Mouse (Mus musculus) lung, embryonic 15.5 days (tissue): Measurements from ENCODE around the gene Kcnc2. TPM values are rescaled to one million over a fixed set of nuclear protein-coding genes. Genes with fewer than 3 reads are reported as not detected.

Source experiments
- ATAC-seq: fragments of 200-750 bp; cut with Nextera tagmentation; 2 replicates; pipeline ENCODE4 v1.8.0; 2017; ENCODE audit warnings: moderate number of reproducible peaks, borderline replicate concordance; ENCODE audit not compliant: low FRiP score, low TSS enrichment; ENCODE audit errors: extremely low read depth
- H3K27ac ChIP-seq: fragments of 300-500 bp; sonication (generic); 2 replicates; pipeline ENCODE4 v1.5.1; 2015; ENCODE audit warnings: moderate library complexity, mild to moderate bottlenecking, inconsistent platforms
- H3K27me3 ChIP-seq: fragments of 300-500 bp; sonication (generic); 2 replicates; pipeline ENCODE4 v1.6.1; 2015; ENCODE audit warnings: inconsistent platforms
- H3K36me3 ChIP-seq: fragments of 300-500 bp; sonication (generic); 2 replicates; pipeline ENCODE4 v1.6.1; 2015; ENCODE audit warnings: inconsistent platforms
- H3K4me1 ChIP-seq: fragments of 300-500 bp; sonication (generic); 2 replicates; pipeline ENCODE4 v1.6.1; 2015; ENCODE audit warnings: inconsistent platforms
- H3K4me2 ChIP-seq: fragments of 300-500 bp; sonication (generic); 2 replicates; pipeline ENCODE4 v1.6.1; 2015; ENCODE audit warnings: inconsistent platforms, mild to moderate bottlenecking, moderate library complexity
- H3K4me3 ChIP-seq: fragments of 300-500 bp; sonication (generic); 2 replicates; pipeline ENCODE4 v1.5.1; 2015; ENCODE audit warnings: mild to moderate bottlenecking, inconsistent platforms
- H3K9ac ChIP-seq: fragments of 300-500 bp; sonication (generic); 2 replicates; pipeline ENCODE4 v1.6.1; 2015; ENCODE audit warnings: inconsistent platforms
- H3K9me3 ChIP-seq: fragments of 300-500 bp; sonication (generic); 2 replicates; pipeline ENCODE4 v1.6.1; 2016; ENCODE audit warnings: inconsistent platforms
- WGBS: fragments of 180-500 bp; shearing (Covaris S2); methylation state at CpG from one replicate; pipeline ENCODE4 v1.1.7; 2015; 5-methylcytosine and 5-hydroxymethylcytosine counted together
- polyA plus RNA-seq: library from polyadenylated mRNA; unstranded; fragments of >200 nt; fragmentation: Nextera tagmentation; extraction: Ambion mirVana; gene quantifications from 2 replicates; pipeline ENCODE4 v1.2.1, GENCODE M21; 2015

Gene Kcnc2
- polyA plus RNA-seq, 1 experiment from 2014 or later, result 0.55 TPM

- Histone ChIP-seq H3K9me3 (no peaks in the 10 kb centered on the region), H3K4me2 (no peak overlapping the region), H3K4me3 (no peak overlapping the region), H3K4me1 (no peaks in the 10 kb centered on the region), H3K27ac (no peak overlapping the region), H3K36me3 (no peaks in the 10 kb centered on the region), H3K27me3 (no peaks in the 10 kb centered on the region), H3K9ac (no peak overlapping the region)
- ATAC-seq, result no peak
- 78% methylated on average over 9 of the region's 9 CpGs for WGBS
These were observed 129.9 kb downstream of the Kcnc2 start for GRCm38 (mm10) chr10:112400591-112401404.

DNA sequence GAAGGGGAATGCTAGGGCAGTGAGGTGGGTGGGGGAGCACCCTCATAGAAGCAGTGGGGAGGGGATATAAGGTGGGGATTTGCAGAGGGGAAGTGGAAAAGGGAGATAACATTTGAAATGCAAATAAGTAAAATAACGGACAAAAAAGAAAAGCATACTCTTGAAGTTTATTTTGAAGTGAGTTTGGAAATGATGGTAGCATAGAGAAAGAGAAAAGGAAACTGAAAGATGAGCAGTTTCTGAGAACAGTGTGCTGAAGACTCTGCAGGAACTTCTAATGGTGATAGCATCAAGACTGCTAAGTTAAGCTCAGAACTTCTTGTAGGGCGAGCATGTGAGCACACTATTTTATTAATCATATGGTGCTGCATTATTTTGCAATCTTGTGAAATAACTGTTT, 138.6 kb downstream of the Kcnc2 start:
- 45% methylated on average over 2 of the region's 2 CpGs for WGBS
- H3K27ac ChIP-seq, result no peak overlapping the region
- H3K4me1 ChIP-seq, result no peaks in the 10 kb centered on the region
- no peaks in the 10 kb centered on the region for H3K27me3 ChIP-seq
- H3K9ac ChIP-seq, result no peak overlapping the region
- no peaks in the 10 kb centered on the region for H3K36me3 ChIP-seq
- ATAC-seq, result no peak
- H3K4me3 ChIP-seq, result no peak overlapping the region
- no peaks in the 10 kb centered on the region for H3K9me3 ChIP-seq
- no peak overlapping the region for H3K4me2 ChIP-seq

DNA sequence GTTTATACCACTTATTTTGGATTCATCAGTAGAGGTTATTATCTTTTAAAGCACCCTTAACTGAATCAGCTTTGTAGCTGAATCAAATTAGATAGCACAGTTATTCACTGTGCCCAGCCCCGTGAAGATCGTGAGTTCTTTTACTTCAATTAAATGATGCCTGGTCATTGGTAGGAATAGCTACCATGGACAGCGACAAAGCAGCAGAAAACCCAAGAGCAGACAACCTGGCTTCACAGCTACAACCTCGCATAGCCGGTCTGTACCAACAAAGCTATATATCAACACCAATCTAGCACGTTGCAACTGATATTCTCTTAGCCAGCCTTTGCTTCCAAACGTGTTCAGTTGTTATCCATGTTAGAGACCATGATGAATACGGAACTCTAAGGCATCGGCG, 152.4 kb downstream of the Kcnc2 start:
- WGBS, result 51% methylated on average over 10 of the region's 10 CpGs
- no peak for ATAC-seq
- no peaks in the 10 kb centered on the region for H3K9me3 ChIP-seq

DNA sequence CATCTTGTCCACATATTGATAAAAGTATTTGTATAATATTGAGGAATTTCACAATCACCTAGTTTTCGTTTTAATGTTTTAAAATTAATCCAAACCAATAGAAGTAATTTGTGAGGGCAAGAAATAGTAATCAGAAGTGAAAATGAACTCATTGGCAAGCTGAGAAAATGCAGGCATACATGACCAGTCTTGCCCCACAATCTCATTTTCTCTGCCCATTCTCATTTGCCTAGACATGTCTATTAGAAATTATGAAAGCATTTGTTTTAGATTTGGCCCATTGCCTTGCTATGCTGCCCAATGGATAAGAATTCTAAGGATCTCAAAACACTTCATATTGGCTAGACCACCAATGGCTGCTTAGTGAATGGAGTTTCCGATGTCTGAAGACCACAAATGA, 166.0 kb downstream of the Kcnc2 start:
- Histone ChIP-seq H3K36me3 (no peaks in the 10 kb centered on the region), H3K9me3 (no peaks in the 10 kb centered on the region), H3K4me3 (no peak overlapping the region), H3K4me2 (no peak overlapping the region), H3K9ac (no peak overlapping the region), H3K4me1 (no peaks in the 10 kb centered on the region), H3K27me3 (no peaks in the 10 kb centered on the region), H3K27ac (no peak overlapping the region)
- 65% methylated on average over 2 of the region's 2 CpGs for WGBS
- no peak for ATAC-seq

More for the DNA sequence above, 152.4 kb downstream of the Kcnc2 start:
- Histone ChIP-seq H3K4me3 (no peak overlapping the region), H3K27ac (no peak overlapping the region), H3K27me3 (no peaks in the 10 kb centered on the region), H3K36me3 (no peaks in the 10 kb centered on the region), H3K9ac (no peak overlapping the region), H3K4me2 (no peak overlapping the region), H3K4me1 (no peaks in the 10 kb centered on the region)

GRCm38 (mm10) chr10:112444640-112445039, 173.7 kb downstream of the Kcnc2 start:
- no peaks in the 10 kb centered on the region for H3K36me3 ChIP-seq
- H3K4me2 ChIP-seq, result no peak overlapping the region
- H3K9me3 ChIP-seq, result no peaks in the 10 kb centered on the region
- no peak overlapping the region for H3K9ac ChIP-seq
- ATAC-seq, result no peak
- no peak overlapping the region for H3K27ac ChIP-seq
- no peaks in the 10 kb centered on the region for H3K4me1 ChIP-seq
- H3K4me3 ChIP-seq, result no peak overlapping the region
- 46% methylated on average over 4 of the region's 4 CpGs for WGBS
- H3K27me3 ChIP-seq, result no peaks in the 10 kb centered on the region

DNA sequence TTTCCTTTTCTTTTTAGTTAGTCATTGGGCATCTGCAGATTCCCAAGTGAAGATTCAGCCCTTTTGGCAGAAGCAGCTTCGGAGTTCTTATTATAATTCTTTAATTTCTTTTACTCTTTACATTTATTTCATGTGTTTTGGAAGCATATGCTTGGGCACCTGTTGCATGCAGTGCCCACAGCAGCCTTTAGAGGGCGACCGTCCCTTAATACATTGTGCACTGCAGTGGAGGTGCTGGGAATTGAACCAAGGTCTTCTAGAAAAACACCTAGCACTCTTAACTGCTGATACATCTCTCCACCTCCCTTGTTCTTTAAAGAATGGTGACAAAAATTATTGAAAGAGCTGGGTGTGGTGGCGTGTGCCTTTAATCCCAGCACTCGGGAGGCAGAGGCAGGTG, 180.0 kb downstream of the Kcnc2 start:
- Histone ChIP-seq H3K27ac (no peak overlapping the region), H3K27me3 (no peaks in the 10 kb centered on the region), H3K9ac (no peak overlapping the region), H3K9me3 (no peaks in the 10 kb centered on the region), H3K4me1 (no peaks in the 10 kb centered on the region), H3K4me2 (no peak overlapping the region), H3K4me3 (no peak overlapping the region), H3K36me3 (no peaks in the 10 kb centered on the region)
- ATAC-seq, result no peak
- WGBS, result 78% methylated on average over 5 of the region's 5 CpGs

GRCm38 (mm10) chr10:112468689-112469384, 197.9 kb downstream of the Kcnc2 start:
- Histone ChIP-seq H3K4me2 (no peak overlapping the region), H3K36me3 (no peaks in the 10 kb centered on the region), H3K9me3 (no peaks in the 10 kb centered on the region), H3K9ac (no peak overlapping the region), H3K27ac (no peak overlapping the region), H3K27me3 (no peaks in the 10 kb centered on the region), H3K4me3 (no peak overlapping the region), H3K4me1 (no peaks in the 10 kb centered on the region)
- ATAC-seq, result no peak
- WGBS, result 77% methylated on average over 6 of the region's 6 CpGs

DNA sequence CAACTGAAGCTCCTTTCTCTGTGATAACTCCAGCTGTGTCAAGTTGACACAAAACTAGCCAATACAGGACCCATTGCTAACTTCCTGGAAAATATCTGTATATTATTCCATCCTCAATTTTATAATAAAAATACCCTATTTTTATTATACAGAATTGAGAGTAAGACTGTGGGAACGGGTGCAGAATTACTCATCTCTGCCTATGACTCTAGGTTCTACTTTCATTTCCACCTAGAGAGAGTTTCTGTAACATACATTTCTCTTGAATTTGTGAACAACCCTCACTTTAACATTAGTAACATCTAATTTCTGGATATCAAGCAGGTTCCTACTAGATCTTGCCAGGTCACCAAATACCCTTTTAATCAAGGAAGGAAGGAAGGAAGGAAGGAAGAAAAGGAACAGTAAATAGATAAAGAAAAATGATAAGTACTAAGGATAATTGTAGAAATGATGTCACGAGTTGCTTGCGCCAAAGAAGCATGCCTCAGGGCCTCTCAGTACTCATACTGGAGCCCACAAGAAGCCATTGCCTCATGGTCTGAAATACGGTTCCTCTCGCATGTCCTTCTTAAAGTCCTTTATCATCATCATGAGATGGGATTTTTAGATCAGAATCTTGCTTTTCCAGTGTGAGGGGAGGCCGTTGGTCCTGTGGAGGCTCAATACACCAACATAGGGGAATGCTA, 203.3 kb downstream of the Kcnc2 start:
- H3K9ac ChIP-seq, result no peak overlapping the region
- no peaks in the 10 kb centered on the region for H3K27me3 ChIP-seq
- no peaks in the 10 kb centered on the region for H3K36me3 ChIP-seq
- 76% methylated on average over 6 of the region's 6 CpGs for WGBS
- ATAC-seq, result no peak
- no peak overlapping the region for H3K4me2 ChIP-seq
- no peaks in the 10 kb centered on the region for H3K4me1 ChIP-seq
- no peak overlapping the region for H3K27ac ChIP-seq
- H3K9me3 ChIP-seq, result no peaks in the 10 kb centered on the region
- no peak overlapping the region for H3K4me3 ChIP-seq

DNA sequence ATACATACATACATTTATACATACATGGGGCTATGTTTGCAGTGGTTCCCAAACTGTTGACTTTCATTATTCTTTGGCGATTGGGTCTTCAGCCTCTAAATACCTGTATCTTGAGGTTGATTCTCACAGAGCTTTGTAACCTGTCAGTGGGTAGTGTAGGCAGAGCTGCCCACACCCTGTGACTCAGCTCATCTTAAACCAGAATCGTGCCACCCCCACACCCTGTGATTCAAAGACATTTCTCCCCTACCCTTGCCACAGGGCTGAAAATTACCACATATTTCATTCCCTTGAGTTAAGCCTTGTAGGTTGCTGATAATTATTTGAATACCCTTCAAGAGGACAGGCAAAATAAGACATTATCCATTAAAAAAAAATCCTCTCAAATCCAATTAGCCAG, 210.5 kb downstream of the Kcnc2 start:
- H3K27me3 ChIP-seq, result no peaks in the 10 kb centered on the region
- no peak overlapping the region for H3K4me3 ChIP-seq
- no peaks in the 10 kb centered on the region for H3K9me3 ChIP-seq
- WGBS, result 75% methylated on average over 2 of the region's 2 CpGs
- H3K36me3 ChIP-seq, result no peaks in the 10 kb centered on the region
- H3K4me2 ChIP-seq, result no peak overlapping the region
- H3K4me1 ChIP-seq, result no peaks in the 10 kb centered on the region
- H3K27ac ChIP-seq, result no peak overlapping the region
- H3K9ac ChIP-seq, result no peak overlapping the region
- no peak for ATAC-seq

GRCm38 (mm10) chr10:112481921-112482607, 211.1 kb downstream of the Kcnc2 start:
- H3K4me1 ChIP-seq, result no peaks in the 10 kb centered on the region
- H3K4me2 ChIP-seq, result no peak overlapping the region
- no peak overlapping the region for H3K9ac ChIP-seq
- no peak for ATAC-seq
- no peaks in the 10 kb centered on the region for H3K27me3 ChIP-seq
- no peak overlapping the region for H3K4me3 ChIP-seq
- no peaks in the 10 kb centered on the region for H3K9me3 ChIP-seq
- no peak overlapping the region for H3K27ac ChIP-seq
- 70% methylated on average over 9 of the region's 9 CpGs for WGBS
- H3K36me3 ChIP-seq, result no peaks in the 10 kb centered on the region

DNA sequence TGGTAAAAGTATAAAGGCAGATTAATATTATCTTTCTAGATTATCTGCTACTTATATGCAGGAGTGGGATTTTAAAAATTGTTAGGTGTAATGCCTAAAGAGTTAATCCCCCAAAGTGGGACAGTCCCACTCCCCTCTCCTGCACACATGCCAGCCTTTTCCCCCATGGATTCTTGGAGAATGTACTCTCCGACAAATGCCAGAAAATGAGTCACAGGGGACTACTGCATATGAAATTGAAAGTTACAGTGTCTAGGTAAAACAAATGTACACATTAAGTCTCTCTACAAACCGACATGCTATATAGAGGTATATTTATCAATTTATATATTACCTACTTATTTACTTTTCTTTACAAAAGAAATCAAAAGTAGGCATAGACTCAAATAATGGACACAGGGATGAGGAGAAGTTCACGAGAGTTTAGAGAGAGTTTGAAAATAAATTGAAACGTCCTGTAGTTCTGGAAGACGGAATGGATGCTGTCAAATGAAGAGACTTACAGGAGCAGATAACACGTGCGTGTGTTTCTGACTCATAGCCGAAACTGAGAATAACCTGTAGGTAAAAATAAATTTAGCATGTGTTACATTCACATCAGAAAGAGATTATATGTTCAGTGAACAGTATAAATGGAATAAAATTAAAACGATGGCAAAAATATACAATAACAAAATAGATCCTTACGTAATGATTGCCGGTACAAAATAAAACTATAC, 213.6 kb downstream of the Kcnc2 start:
- no peak for ATAC-seq
- H3K27me3 ChIP-seq, result no peaks in the 10 kb centered on the region
- no peak overlapping the region for H3K27ac ChIP-seq
- no peaks in the 10 kb centered on the region for H3K4me1 ChIP-seq
- H3K9ac ChIP-seq, result no peak overlapping the region
- 76% methylated on average over 11 of the region's 11 CpGs for WGBS
- H3K36me3 ChIP-seq, result no peaks in the 10 kb centered on the region
- H3K4me2 ChIP-seq, result no peak overlapping the region
- no peaks in the 10 kb centered on the region for H3K9me3 ChIP-seq
- no peak overlapping the region for H3K4me3 ChIP-seq
